Mouse (Mus musculus) heart, postnatal 0 days (tissue): Measurements from ENCODE around the gene Srf. TPM values are rescaled to one million over a fixed set of nuclear protein-coding genes. Genes with fewer than 3 reads are reported as not detected.

Source experiments
- ATAC-seq: fragments of 200-750 bp; cut with Nextera tagmentation; 2 replicates; pipeline ENCODE4 v1.8.0; 2017; ENCODE audit warnings: low read depth, moderate number of reproducible peaks, moderate library complexity; ENCODE audit not compliant: insufficient read depth
- DNase-seq: peaks from one replicate; pipeline ENCODE4 v3.0.0-alpha.2; 2016; ENCODE audit warnings: low spot score
- H3K27ac ChIP-seq: fragments of 300-500 bp; sonication (generic); 2 replicates; pipeline ENCODE4 v1.5.1; 2014; ENCODE audit warnings: low read depth, mild to moderate bottlenecking
- H3K27me3 ChIP-seq: fragments of 300-500 bp; sonication (generic); 2 replicates; pipeline ENCODE4 v1.6.1; 2014; ENCODE audit warnings: low read length, mixed read lengths; ENCODE audit not compliant: control insufficient read depth, insufficient read depth
- H3K36me3 ChIP-seq: fragments of 300-500 bp; sonication (generic); replicated peaks from 2 replicates; pipeline ENCODE4 v1.6.1; 2014; ENCODE audit warnings: low read length, mixed read lengths; ENCODE audit not compliant: control insufficient read depth, insufficient read depth
- H3K4me1 ChIP-seq: fragments of 300-500 bp; sonication (generic); 2 replicates; pipeline ENCODE4 v1.6.1; 2014; ENCODE audit warnings: antibody characterized with exemption; ENCODE audit not compliant: control insufficient read depth, insufficient read depth
- H3K4me2 ChIP-seq: fragments of 300-500 bp; sonication (generic); 2 replicates; pipeline ENCODE4 v1.6.1; 2014; ENCODE audit warnings: low read depth, mild to moderate bottlenecking, low read length, moderate library complexity
- H3K4me3 ChIP-seq: fragments of 300-500 bp; sonication (generic); 2 replicates; pipeline ENCODE4 v1.5.1; 2014; ENCODE audit warnings: low read depth, low read length
- H3K9ac ChIP-seq: fragments of 300-500 bp; sonication (generic); replicated peaks from 2 replicates; pipeline ENCODE4 v1.6.1; 2014; ENCODE audit warnings: low read depth, low read length, mixed read lengths
- H3K9me3 ChIP-seq: fragments of 300-500 bp; sonication (generic); replicated peaks from 2 replicates; pipeline ENCODE4 v1.6.1; 2016; ENCODE audit warnings: low read length; ENCODE audit not compliant: control insufficient read depth
- CTCF ChIP-seq: IDR thresholded peaks from 2 replicates; pipeline ENCODE4 v1.5.1; 2016; ENCODE audit warnings: antibody characterized with exemption, control low read depth, low read depth
- EP300 ChIP-seq: IDR thresholded peaks from 2 replicates; pipeline ENCODE4 v1.6.1; 2016; ENCODE audit warnings: antibody characterized with exemption, low read depth
- WGBS: fragments of 180-500 bp; shearing (Covaris S2); extraction: QIAGEN DNeasy Blood & Tissue Kit; methylation state at CpG from one replicate; pipeline ENCODE4 v1.1.7; 2014; 5-methylcytosine and 5-hydroxymethylcytosine counted together
- polyA plus RNA-seq: library from polyadenylated mRNA; unstranded; fragments of >200 nt; fragmentation: Nextera tagmentation; extraction: Ambion mirVana; gene quantifications from 2 replicates; pipeline ENCODE4 v1.2.1, GENCODE M21; 2015
- total RNA-seq: library from RNA; depleted of rRNA; stranded (reverse); fragments of >200 nt; gene quantifications from 2 replicates; pipeline ENCODE4 v1.2.3, GENCODE M21; 2014; ENCODE audit warnings: low replicate concordance

Gene Srf
- total and polyA plus RNA-seq, 2 experiments from 2014 or later, result 8.8 to 192 TPM

- ATAC-seq, result no peak
- TF ChIP-seq EP300, result no peak
- TF ChIP-seq CTCF, result no peak
- Histone ChIP-seq H3K9ac (no peak overlapping the region), H3K27ac (no peak overlapping the region), H3K36me3 (peaks cover 36% of the 10 kb centered on the region), H3K27me3 (no peaks in the 10 kb centered on the region), H3K4me3 (no peak overlapping the region), H3K9me3 (no peaks in the 10 kb centered on the region), H3K4me2 (no peak overlapping the region), H3K4me1 (peaks cover 22% of the 10 kb centered on the region)
- DNase-seq, result no peak
- 63% methylated on average over 11 of the region's 11 CpGs for WGBS
These were observed 7.2 kb downstream of the Srf start for GRCm38 (mm10) chr17:46548741-46549140.

GRCm38 (mm10) chr17:46547923-46548322, 8.1 kb downstream of the Srf start:
- Histone ChIP-seq H3K4me1 (peaks cover 17% of the 10 kb centered on the region), H3K36me3 (peaks cover 40% of the 10 kb centered on the region), H3K27ac (no peak overlapping the region), H3K4me3 (no peak overlapping the region), H3K4me2 (no peak overlapping the region), H3K9me3 (no peaks in the 10 kb centered on the region), H3K27me3 (no peaks in the 10 kb centered on the region), H3K9ac (no peak overlapping the region)
- 39% methylated on average over 3 of the region's 3 CpGs for WGBS
- no peak for ATAC-seq
- TF ChIP-seq EP300 (no peak), CTCF (no peak)
- DNase-seq, result no peak

- H3K4me2 ChIP-seq, result peak overlapping the region; percentile 78; the same call in 1 of the 2 replicates
- DNase-seq, result no peak
- WGBS, result 23% methylated on average over 8 of the region's 8 CpGs
- H3K4me3 ChIP-seq, result peak overlapping the region; percentile 65; the same call in 1 of the 2 replicates
- H3K4me1 ChIP-seq, result peaks cover 17% of the 10 kb centered on the region
- ATAC-seq, result no peak
- H3K9ac ChIP-seq, result no peak overlapping the region
- no peaks in the 10 kb centered on the region for H3K9me3 ChIP-seq
- TF ChIP-seq CTCF, result no peak
- no peak for TF ChIP-seq EP300
- no peaks in the 10 kb centered on the region for H3K27me3 ChIP-seq
- H3K36me3 ChIP-seq, result peaks cover 40% of the 10 kb centered on the region
- H3K27ac ChIP-seq, result peak overlapping the region; percentile 61; the same call in 1 of the 2 replicates
These were observed 9.0 kb downstream of the Srf start for GRCm38 (mm10) chr17:46546995-46547394.

GRCm38 (mm10) chr17:46546591-46546990, 9.4 kb downstream of the Srf start:
- no peak for TF ChIP-seq CTCF
- Histone ChIP-seq H3K4me2 (peak overlapping the region; percentile 78), H3K27me3 (no peaks in the 10 kb centered on the region), H3K27ac (peak overlapping the region; percentile 61), H3K36me3 (peaks cover 38% of the 10 kb centered on the region), H3K4me1 (peaks cover 17% of the 10 kb centered on the region), H3K9me3 (no peaks in the 10 kb centered on the region), H3K4me3 (peak overlapping the region; percentile 65), H3K9ac (peak overlapping the region; percentile 66; the same call in 1 of the 2 replicates)
- 16% methylated on average over 7 of the region's 7 CpGs for WGBS
- no peak for ATAC-seq
- no peak for DNase-seq

GRCm38 (mm10) chr17:46545813-46546564, 10.0 kb downstream of the Srf start, which contains the start of gene Cul9:
Gene Cul9, minus strand, starts transcription at chr17:46546388.
- Histone ChIP-seq H3K27me3 (no peaks in the 10 kb centered on the region), H3K36me3 (peaks cover 38% of the 10 kb centered on the region), H3K4me2 (peak within 1 kb of the TSS; percentile 78), H3K4me1 (peaks cover 17% of the 10 kb centered on the region), H3K9ac (peak within 1 kb of the TSS; percentile 66), H3K27ac (peak within 1 kb of the TSS; percentile 61), H3K4me3 (peak within 1 kb of the TSS; percentile 65), H3K9me3 (no peaks in the 10 kb centered on the region)
- DNase-seq (peak; percentile 66), ATAC-seq (peak; percentile 75)
- 2% methylated on average over 48 of the region's 49 CpGs for WGBS
- no peak for TF ChIP-seq CTCF
- TF ChIP-seq EP300, result no peak
